Mouse (Mus musculus) neural tube, embryonic 14.5 days (tissue): Measurements from ENCODE around the gene Tnfsf12. TPM values are rescaled to one million over a fixed set of nuclear protein-coding genes. Genes with fewer than 3 reads are reported as not detected.
A peak's percentile ranks its signal among the peaks of the same experiment; 100 is the strongest.

Experiments used
- ATAC-seq: fragments of 200-750 bp; cut with Nextera tagmentation; 2 replicates; pipeline ENCODE4 v1.8.0; 2017; ENCODE audit warnings: low read depth, mild to moderate bottlenecking, moderate TSS enrichment, moderate library complexity
- H3K27ac ChIP-seq: fragments of 300-500 bp; sonication (generic); 2 replicates; pipeline ENCODE4 v1.5.1; 2014; ENCODE audit warnings: low read depth, mild to moderate bottlenecking, control low read depth, low read length, moderate library complexity, mixed read lengths
- H3K27me3 ChIP-seq: fragments of 300-500 bp; sonication (generic); 2 replicates; pipeline ENCODE4 v1.6.1; 2014; ENCODE audit warnings: low read length; ENCODE audit not compliant: control insufficient read depth, insufficient read depth
- H3K36me3 ChIP-seq: fragments of 300-500 bp; sonication (generic); 2 replicates; pipeline ENCODE4 v1.6.1; 2014; ENCODE audit warnings: low read length, mixed read lengths; ENCODE audit not compliant: control insufficient read depth, insufficient read depth
- H3K4me1 ChIP-seq: fragments of 300-500 bp; sonication (generic); 2 replicates; pipeline ENCODE4 v1.6.1; 2014; ENCODE audit warnings: low read length; ENCODE audit not compliant: control insufficient read depth, insufficient read depth
- H3K4me2 ChIP-seq: fragments of 300-500 bp; sonication (generic); 2 replicates; pipeline ENCODE4 v1.6.1; 2014; ENCODE audit warnings: mild to moderate bottlenecking, low read depth, low read length, control low read depth
- H3K4me3 ChIP-seq: fragments of 300-500 bp; sonication (generic); 2 replicates; pipeline ENCODE4 v1.5.1; 2014; ENCODE audit warnings: low read depth, low read length, control low read depth, mixed read lengths
- H3K9ac ChIP-seq: fragments of 300-500 bp; sonication (generic); replicated peaks from 2 replicates; pipeline ENCODE4 v1.6.1; 2014; ENCODE audit warnings: low read depth, mild to moderate bottlenecking, control low read depth, low read length, mixed read lengths
- H3K9me3 ChIP-seq: fragments of 300-500 bp; sonication (generic); 2 replicates; pipeline ENCODE4 v1.6.1; 2016; ENCODE audit warnings: low read length; ENCODE audit not compliant: control insufficient read depth
- WGBS: fragments of 180-500 bp; shearing (Covaris S2); extraction: QIAGEN DNeasy Blood & Tissue Kit; methylation state at CpG from one replicate; pipeline ENCODE4 v1.1.7; 2014; 5-methylcytosine and 5-hydroxymethylcytosine counted together
- polyA plus RNA-seq: library from polyadenylated mRNA; unstranded; fragments of >200 nt; fragmentation: Nextera tagmentation; extraction: Ambion mirVana; gene quantifications from 2 replicates; pipeline ENCODE4 v1.2.1, GENCODE M21; 2014

The Tnfsf12 gene
- polyA plus RNA-seq, 1 experiment from 2014 or later, result 2.1 TPM

GRCm38 (mm10) chr11:69662967-69663671 lies 32.5 kb downstream of the Tnfsf12 start:
- H3K9ac ChIP-seq, result peak overlapping the region; percentile 51; the same call in 1 of the 2 replicates
- peaks cover 47% of the 10 kb centered on the region for H3K36me3 ChIP-seq
- peak overlapping the region; percentile 56 for H3K4me2 ChIP-seq
- no peaks in the 10 kb centered on the region for H3K9me3 ChIP-seq
- peak overlapping the region; percentile 45 for H3K4me3 ChIP-seq
- H3K27me3 ChIP-seq, result no peaks in the 10 kb centered on the region
- peak overlapping the region; percentile 82 for H3K27ac ChIP-seq
- WGBS, result 66% methylated on average over 13 of the region's 13 CpGs
- peak; percentile 13 for ATAC-seq
- H3K4me1 ChIP-seq, result peaks cover 10% of the 10 kb centered on the region; the same call in 1 of the 2 replicates

DNA sequence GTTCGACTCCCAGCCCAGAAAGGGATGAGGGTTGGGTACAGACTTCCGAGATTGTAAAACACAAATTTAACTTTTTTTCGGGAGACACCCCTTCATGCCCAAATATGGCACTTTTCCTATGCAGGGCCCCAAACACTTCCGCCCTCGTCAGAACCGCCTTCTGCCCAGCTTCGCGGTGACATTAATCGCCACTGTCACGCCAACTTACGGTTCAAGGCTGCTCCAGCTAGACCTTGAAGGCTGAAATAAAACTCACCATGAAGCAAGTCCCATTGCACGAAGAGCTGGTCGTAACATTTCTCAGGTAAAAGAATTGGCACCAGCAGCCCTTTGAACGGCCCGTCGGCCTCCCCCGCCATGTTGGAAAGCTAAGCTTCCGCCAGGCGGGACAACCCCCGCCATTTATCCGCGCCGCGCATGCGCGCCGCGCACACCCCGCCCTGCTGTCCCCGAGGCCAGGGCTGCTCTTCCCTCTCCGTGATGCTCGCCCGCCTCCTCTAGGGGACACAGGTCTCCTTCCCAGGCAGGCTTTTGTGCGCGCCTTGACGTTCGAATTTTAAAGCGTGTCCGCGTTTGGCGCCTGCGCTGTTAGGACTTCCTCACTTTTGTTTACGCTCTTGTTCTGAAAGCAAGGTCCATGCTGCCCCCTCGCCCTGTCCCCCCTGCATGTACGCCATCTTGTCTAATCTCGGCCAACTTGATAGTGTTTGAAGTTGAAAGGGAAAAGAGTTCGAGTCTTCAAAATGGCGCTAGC lies 33.3 kb downstream of the Tnfsf12 start, which contains the start of gene Mpdu1:
TSS of gene Mpdu1 (minus strand) at position 430 of the 754 bp plus-strand sequence.
- Histone ChIP-seq H3K27ac (peak within 1 kb of the TSS; percentile 82), H3K9me3 (no peaks in the 10 kb centered on the region), H3K4me3 (peak within 1 kb of the TSS; percentile 45), H3K9ac (peak within 1 kb of the TSS; percentile 51), H3K4me2 (peak within 1 kb of the TSS; percentile 56), H3K27me3 (no peaks in the 10 kb centered on the region), H3K36me3 (peaks cover 43% of the 10 kb centered on the region), H3K4me1 (peaks cover 10% of the 10 kb centered on the region; the same call in 1 of the 2 replicates)
- ATAC-seq, result peak; percentile 95
- WGBS, result under 1% methylated on average over 48 of the region's 48 CpGs

DNA sequence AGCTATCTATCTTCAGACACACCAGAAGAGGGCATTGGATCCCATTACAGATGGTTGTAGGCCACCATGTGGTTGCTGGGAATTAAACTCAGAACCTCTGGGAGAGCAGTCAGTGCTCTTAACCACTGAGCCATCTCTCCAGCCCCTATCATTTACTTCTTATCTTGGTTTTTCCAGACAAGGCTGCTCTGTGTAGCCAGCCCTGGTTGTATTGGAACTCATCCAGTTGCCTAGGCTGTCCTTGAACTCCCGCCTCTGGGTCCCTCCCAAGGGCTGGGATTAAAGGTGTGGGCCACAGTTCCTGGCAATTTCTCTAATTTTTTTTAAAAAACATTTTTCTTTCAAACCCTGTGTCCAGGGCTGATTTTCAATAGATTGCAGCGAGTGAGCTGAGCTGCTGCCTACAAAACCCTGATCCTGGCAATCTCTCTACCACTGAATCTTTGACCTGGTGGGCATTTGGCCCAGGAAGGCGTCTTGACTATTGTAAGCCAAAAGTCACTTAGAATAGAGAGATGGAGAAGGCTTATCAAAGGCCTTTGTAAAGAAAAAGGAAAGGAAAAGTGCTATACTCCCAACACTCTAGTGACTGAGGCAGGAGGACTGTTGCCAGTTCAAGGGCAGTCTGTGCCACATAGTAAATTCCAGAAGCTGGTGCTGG lies 34.3 kb downstream of the Tnfsf12 start:
- no peak for ATAC-seq
- Histone ChIP-seq H3K9ac (peak overlapping the region; percentile 51), H3K9me3 (no peaks in the 10 kb centered on the region), H3K36me3 (peaks cover 42% of the 10 kb centered on the region), H3K27ac (peak overlapping the region; percentile 34; the same call in 1 of the 2 replicates), H3K4me3 (peak overlapping the region; percentile 45), H3K27me3 (no peaks in the 10 kb centered on the region), H3K4me1 (peaks cover 10% of the 10 kb centered on the region; the same call in 1 of the 2 replicates), H3K4me2 (peak overlapping the region; percentile 56)
- 77% methylated on average over 3 of the region's 3 CpGs for WGBS

DNA sequence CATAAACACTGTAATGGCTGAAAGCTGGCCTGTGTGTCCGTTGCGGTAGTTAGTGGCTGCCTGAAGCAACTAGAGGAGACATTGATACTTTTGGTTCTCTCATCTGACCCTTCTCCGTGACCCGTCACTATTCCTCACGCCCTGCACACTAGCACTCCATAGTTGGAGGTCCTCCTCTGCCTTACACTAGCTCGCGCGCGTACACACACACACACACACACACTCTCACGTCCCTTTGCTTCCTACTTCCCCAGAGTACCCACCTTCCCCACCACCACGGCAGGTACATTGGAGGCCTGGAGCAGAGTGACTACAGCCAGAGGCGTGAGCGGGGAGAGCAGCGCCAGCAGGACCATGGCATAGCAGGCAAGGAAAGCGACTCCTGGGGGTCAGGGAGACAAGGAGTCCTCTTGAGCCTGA lies 38.2 kb downstream of the Tnfsf12 start:
- Histone ChIP-seq H3K9ac (no peak overlapping the region), H3K36me3 (peaks cover 24% of the 10 kb centered on the region), H3K4me1 (peaks cover 8% of the 10 kb centered on the region; the same call in 1 of the 2 replicates), H3K9me3 (no peaks in the 10 kb centered on the region), H3K4me3 (no peak overlapping the region), H3K4me2 (no peak overlapping the region), H3K27me3 (no peaks in the 10 kb centered on the region), H3K27ac (no peak overlapping the region)
- WGBS, result 86% methylated on average over 15 of the region's 15 CpGs
- no peak for ATAC-seq

DNA sequence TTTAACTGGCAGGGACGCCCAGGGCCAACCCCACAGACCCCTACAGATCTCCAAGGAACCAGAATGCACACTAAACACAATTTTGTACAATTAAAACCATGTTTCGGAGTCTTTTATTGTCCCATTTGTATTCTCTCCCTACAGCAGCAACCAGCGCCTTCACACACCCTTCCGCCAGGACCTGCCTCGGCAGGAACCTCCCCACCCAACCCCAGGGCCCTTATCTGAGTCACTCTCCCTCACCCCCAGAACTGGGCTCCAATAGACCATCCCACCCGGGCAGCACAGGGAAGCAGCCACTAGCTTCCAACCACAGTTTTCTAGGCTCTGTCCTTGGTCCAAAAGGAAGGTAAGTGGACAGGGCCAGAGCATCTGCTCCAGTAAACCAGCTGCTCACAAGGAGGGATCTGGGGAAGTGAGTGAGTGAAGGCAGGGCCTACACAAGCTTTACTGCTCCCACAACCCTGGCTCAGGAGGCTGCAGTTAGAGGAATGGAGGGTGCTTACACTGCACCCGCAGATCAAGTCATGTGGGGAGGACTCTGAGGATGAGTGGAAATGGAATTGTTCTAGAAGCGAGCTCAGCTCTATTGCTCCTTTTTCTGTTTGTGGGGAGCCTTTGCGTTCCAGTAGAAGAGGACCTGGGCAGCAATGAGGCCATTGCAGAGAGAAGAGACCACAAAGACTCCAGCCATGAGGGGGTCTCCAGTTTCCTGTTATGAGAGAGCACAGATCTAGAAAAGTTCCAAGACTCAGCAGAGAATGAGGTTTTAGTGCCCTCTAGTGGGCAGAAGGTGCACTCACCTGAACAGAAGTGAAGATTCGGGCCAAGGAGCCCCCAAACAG lies 38.8 kb downstream of the Tnfsf12 start:
- Histone ChIP-seq H3K4me2 (no peak overlapping the region), H3K27me3 (no peaks in the 10 kb centered on the region), H3K27ac (no peak overlapping the region), H3K4me3 (no peak overlapping the region), H3K4me1 (peaks cover 8% of the 10 kb centered on the region; the same call in 1 of the 2 replicates), H3K36me3 (peaks cover 30% of the 10 kb centered on the region), H3K9ac (no peak overlapping the region), H3K9me3 (no peaks in the 10 kb centered on the region)
- no peak; the same call in 1 of the 2 replicates for ATAC-seq
- 78% methylated on average over 10 of the region's 10 CpGs for WGBS

DNA sequence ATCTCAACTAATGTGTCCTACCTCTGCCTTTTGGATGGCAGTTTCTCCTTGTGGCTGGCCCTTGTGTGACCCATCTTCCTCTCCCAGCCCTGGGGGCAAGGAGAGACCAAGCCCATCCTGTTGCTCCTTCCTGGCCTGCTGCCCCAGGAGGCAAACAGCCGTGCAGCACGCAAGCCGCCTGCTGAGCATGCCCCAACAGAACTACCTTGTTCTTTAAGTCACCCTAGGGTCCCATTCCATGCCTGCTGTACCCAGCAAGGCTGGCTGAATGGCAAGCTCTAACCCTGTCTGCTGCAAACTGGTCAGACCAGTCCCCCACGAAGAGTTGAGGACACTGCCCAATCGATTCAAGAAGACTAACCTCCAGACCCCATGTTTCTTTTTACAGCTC lies 39.6 kb downstream of the Tnfsf12 start:
- Histone ChIP-seq H3K9me3 (no peaks in the 10 kb centered on the region), H3K9ac (no peak overlapping the region), H3K4me1 (0 out of 2 replicates have a peak, but pooled peaks cover 2% of the 10 kb centered on the region), H3K4me2 (no peak overlapping the region), H3K27me3 (no peaks in the 10 kb centered on the region), H3K4me3 (no peak overlapping the region), H3K36me3 (peaks cover 37% of the 10 kb centered on the region), H3K27ac (no peak overlapping the region)
- WGBS, result 79% methylated on average over 5 of the region's 5 CpGs
- no peak for ATAC-seq

DNA sequence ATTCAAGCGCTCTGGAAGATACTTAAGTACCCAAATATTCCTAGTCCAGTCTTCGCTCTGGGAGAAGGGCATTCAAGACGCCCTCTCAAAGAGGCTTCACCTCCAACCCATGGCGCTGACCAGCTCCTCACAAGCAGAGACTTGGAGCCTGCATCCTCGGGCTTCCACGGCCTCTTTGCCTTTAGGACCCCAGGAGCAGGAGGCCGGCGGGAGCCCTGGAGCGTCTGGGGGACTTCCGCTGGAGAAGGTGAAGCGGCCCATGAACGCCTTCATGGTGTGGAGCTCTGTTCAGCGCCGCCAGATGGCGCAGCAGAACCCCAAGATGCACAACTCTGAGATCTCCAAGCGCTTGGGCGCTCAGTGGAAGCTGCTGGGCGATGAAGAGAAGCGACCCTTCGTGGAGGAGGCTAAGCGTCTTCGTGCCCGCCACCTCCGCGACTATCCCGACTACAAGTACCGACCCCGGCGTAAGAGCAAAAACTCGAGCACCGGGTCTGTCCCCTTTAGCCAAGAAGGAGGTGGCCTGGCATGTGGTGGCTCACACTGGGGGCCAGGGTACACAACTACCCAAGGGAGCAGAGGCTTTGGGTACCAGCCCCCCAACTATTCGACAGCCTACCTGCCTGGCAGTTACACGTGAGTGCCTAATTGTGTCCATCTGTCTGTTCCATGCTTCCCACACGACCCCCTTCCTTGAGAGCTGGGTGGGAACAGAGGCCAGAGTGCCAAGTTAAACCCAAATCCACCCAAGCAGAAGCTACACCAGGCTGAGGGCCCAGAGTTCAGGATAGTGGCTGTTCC lies 40.2 kb downstream of the Tnfsf12 start, which contains the start of gene Sox15:
TSS of gene Sox15 (plus strand) at position 51 of the 801 bp plus-strand sequence.
- H3K4me1 ChIP-seq, result 0 out of 2 replicates have a peak, but pooled peaks cover 2% of the 10 kb centered on the region
- no peak within 1 kb of the TSS for H3K9ac ChIP-seq
- peaks cover 43% of the 10 kb centered on the region for H3K36me3 ChIP-seq
- no peaks in the 10 kb centered on the region for H3K9me3 ChIP-seq
- no peak within 1 kb of the TSS for H3K27ac ChIP-seq
- H3K4me3 ChIP-seq, result no peak within 1 kb of the TSS
- no peaks in the 10 kb centered on the region for H3K27me3 ChIP-seq
- ATAC-seq, result peak; percentile 79
- WGBS, result 23% methylated on average over 34 of the region's 34 CpGs
- no peak within 1 kb of the TSS for H3K4me2 ChIP-seq
